Mouse (Mus musculus) thymus, postnatal 25 days (tissue): Measurements from ENCODE around the gene Col6a2.

Experiments
- DNase-seq: peaks from one replicate; pipeline ENCODE4 v3.0.0; 2022

Gene Col6a2

DNA sequence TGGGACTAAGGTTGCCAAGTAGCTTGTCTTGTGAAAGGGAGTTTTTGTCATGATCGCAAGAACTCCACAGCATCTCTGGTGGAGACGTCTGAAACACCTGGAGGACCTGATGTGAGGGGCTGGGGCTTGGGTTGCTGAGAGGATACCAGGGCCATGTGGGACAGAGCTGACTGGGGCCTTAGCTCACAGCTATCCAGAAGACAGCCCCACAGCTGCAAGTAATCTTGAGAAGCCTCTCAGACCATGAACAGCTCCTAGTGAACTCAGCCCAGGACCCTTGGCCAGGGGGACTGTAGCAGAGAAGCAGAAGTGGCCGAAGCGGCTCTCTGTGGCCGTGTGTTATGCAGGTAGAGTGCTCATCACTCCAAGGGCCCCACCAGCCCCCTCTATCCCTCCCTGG lies 11.2 kb upstream of the Col6a2 start:
- DNase-seq: no peak

- no peak for DNase-seq
Observed at GRCm38 (mm10) chr10:76634094-76634571, 10.7 kb upstream of the Col6a2 start.

- DNase-seq: no peak
Observed at GRCm38 (mm10) chr10:76632630-76633029, 9.2 kb upstream of the Col6a2 start.

GRCm38 (mm10) chr10:76630657-76631056 lies 7.2 kb upstream of the Col6a2 start:
- no peak for DNase-seq

- DNase-seq: no peak
Observed at GRCm38 (mm10) chr10:76627714-76628113, 4.3 kb upstream of the Col6a2 start.

- no peak for DNase-seq
Observed at GRCm38 (mm10) chr10:76624903-76625302, 1.5 kb upstream of the Col6a2 start.

GRCm38 (mm10) chr10:76623734-76624133 lies 304 bp upstream of the Col6a2 start:
- DNase-seq: no peak

GRCm38 (mm10) chr10:76622411-76622810 lies 1.0 kb downstream of the Col6a2 start:
- DNase-seq: no peak

- DNase-seq: no peak
Observed at GRCm38 (mm10) chr10:76612473-76612872, 11.0 kb downstream of the Col6a2 start.

DNA sequence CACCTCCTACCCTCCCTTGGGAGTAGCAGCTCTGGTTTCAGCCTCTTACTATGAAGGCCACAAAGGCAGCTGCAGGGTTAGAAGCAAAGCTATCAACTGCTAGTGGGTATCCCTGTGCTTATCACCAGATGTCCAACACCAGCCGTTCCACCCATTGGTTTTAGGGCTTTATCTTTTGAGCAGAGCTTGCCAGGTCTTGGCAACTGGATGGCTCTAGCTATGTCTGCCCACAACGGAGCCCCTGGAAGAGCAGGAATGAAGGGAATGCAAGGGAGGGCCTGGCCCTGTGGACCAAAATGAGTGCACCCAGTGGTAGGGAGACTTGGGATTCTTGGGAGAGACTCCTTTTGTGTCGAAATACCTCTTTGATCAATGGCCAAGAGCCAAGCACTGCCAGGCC lies 20.7 kb downstream of the Col6a2 start:
- no peak for DNase-seq

- no peak for DNase-seq
Observed at GRCm38 (mm10) chr10:76596338-76596737, 27.1 kb downstream of the Col6a2 start.

- DNase-seq: no peak
Observed at GRCm38 (mm10) chr10:76590197-76590596, 33.2 kb downstream of the Col6a2 start.

DNA sequence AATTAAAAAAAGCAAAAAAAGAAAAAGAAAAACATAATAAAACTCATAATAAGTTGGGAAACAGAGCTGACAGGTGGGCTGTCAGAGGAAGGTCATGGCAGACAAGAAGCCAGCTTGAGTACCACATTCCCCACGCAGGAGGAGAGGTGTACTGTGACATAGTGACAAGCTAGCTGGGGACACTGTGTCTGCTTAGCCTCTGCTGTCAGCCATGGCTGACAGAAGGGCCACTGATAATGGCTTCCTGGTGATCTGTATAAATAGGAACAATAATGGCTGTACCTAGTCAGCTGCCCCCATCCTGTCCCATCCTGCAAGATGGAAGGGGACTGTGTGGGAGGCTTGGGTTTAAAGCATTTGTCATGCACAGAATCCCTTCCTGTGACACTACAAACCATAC lies 37.2 kb downstream of the Col6a2 start:
- no peak for DNase-seq

- DNase-seq: no peak
Observed at GRCm38 (mm10) chr10:76584138-76584537, 39.3 kb downstream of the Col6a2 start.

DNA sequence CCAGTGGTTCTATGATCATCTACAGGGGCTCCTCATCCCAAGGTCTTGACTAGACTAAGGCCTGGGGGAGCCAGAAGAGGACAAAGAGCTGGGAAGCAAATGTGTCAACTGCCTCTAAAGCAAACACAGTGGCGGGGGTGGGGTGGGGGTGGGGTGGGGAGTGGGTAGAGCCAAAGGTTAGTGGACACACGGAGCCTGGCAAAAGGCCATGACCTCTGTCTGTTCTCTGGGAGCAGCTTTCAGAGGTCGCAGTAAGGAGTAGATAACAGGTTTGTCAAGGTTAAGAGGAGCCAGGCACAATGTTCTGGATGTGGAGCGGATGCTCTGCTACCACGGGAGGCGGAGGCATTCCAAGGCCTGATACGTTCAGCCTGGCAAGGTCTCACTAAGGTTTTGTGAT lies 46.5 kb downstream of the Col6a2 start:
- DNase-seq: no peak

- DNase-seq: no peak
Observed at GRCm38 (mm10) chr10:76575374-76575773, 48.1 kb downstream of the Col6a2 start, which contains the start of gene Ftcd. Gene Ftcd (plus strand): TSS chr10:76575648.

DNA sequence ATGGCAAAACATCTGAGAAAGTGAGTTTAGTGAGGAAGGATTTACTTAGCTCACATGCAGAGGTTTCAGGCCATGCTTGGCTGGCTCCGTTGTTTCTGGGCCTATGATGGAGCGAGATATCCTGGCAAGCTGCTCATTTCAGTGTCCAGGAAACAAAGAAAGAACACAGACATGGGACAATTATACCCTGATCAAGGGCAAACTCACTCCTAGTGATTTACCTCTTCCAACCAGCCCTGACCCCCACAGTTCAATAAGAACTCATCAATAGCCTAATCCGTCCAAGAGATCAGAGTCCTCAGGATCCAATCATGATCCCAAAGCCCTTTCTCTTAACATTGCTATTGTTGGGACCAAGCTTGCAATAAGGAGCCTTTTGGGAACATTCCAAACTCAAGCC lies 51.3 kb downstream of the Col6a2 start:
- no peak for DNase-seq

- no peak for DNase-seq
Observed at GRCm38 (mm10) chr10:76571070-76571469, 52.4 kb downstream of the Col6a2 start.

DNA sequence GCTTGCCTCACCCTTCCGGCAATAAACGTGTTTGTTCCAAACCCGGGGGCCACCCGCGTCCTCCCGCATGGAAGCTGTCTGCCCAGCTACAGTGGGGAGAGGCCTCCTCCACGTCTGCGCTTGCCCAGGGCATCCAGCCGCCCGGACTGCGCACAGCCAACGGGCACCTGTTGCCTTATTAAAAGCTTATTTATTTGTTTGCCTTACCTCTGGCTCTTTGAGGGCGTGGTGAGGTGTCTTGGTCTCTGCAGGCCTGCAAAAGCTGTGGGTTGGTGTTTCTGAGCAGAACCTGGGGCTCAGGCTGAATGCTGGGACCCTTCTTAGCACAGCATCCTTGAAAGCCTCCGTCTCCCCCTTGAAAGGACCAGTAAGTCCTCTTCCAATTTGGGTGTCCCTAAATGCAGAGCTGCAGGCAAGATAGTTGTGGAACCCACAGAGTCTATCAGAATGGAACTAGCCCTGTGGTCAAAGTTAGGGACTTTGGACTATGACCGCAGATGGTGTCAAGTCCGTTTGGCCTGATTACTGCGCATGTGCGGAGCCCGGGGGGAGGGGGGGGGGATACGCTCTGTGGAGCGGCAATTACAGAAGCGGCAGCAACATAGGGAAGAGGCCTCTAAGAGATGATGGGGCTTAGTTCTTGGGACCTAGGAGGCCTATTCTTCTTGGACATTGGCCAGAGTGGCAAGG lies 53.3 kb downstream of the Col6a2 start:
- no peak for DNase-seq

- DNase-seq: no peak
Observed at GRCm38 (mm10) chr10:76561972-76562371, 61.5 kb downstream of the Col6a2 start, which contains the start of gene Spatc1l. Gene Spatc1l (plus strand): TSS chr10:76562272.

DNA sequence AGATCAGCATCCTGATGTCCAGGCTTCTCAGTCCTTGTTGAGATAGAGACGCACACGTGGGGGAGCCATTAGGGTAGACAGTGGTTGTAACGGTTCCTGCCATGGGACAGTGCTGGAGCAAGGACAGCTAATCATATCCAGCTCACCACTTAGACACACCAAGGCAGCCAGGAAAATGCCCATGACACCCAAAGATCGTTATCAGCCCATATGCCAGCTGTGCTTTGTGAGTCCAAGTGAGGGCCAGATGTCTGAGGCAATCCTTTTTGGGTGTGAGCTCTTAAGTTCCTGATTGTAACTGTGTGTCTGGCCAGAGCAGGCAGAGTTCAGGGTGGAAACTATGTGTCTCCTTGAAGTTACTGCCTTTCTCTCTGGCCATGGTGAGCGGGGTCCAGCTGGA lies 69.4 kb downstream of the Col6a2 start:
- DNase-seq: no peak

DNA sequence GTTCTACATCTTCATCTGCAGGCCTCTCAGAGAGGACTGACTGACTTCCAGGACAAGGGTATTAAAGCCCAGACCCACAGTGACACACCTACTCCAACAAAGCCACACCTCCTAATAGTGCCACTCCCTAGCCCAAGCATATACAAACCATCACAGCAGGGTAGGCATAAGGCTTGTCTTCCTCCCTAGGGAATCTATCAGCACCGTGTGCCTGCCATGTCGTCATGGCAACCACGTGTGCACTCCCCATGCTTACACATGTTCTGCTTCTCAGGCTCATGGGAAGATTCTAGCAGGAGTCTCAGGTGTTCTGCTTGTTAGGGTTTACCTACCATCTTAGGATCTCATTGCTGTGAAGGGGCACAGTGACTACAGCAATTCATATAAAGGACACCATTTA lies 71.9 kb downstream of the Col6a2 start:
- DNase-seq: no peak

GRCm38 (mm10) chr10:76550458-76550857 lies 73.0 kb downstream of the Col6a2 start:
- DNase-seq: no peak

- no peak for DNase-seq
Observed at GRCm38 (mm10) chr10:76548218-76548617, 75.2 kb downstream of the Col6a2 start.

DNA sequence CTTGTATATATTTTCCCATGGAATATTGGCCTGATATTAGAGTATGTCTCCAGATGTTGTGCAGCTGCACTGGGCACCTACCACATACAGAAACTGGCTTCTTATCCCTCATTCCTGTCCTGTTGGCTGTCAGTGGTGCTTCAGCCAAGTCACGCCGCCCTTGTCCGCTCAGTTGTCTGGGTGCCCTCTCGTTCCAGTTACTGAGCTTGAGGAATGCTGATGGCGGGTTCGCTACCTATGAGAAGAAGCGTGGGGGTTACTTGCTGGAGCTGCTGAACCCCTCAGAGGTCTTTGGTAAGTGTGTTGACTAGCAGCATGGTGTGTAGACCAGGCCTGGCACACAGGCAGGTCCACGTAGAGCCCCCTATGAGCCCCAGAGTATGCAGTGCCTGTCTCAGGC lies 76.9 kb downstream of the Col6a2 start:
- DNase-seq: no peak
